Mouse (Mus musculus) mouse trophoblast stem cell (cell line): Measurements from ENCODE around the gene a.
"Not testable (repeated sequence)": the region's sequence is repeated elsewhere in the genome, so short reads cannot be mapped to it uniquely, and the experiment has no call there.

Source experiments
- in situ Hi-C, 2 experiments: fragments of 300-500 bp; cut with MseI, MboI; formaldehyde crosslinking; loops; 2 replicates in 1 of 2; 3 replicates in 1 of 2; pipeline ENCODE4 v1.15.1; 2025

The a gene

DNA sequence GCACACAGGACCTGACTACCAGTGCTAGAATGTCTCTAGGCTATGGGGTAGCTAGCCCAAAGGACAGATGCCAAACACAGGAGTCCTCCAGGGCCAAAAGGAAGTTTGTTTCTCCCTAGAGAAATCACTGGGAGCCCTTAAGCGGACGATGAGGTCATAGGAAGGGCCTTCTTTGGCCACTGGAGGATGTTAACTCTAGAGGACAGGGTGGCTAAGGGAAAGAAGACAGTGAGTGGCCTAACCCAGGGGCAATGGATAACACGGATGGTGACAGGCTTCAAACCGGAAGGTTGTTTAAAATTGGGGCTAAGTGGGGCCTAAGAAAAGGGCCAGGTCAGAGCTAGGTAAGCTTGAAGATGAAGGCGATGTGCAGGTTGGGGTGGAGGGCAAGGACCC, 258.9 kb downstream of the a start:
- in situ Hi-C loops = no loop called here

DNA sequence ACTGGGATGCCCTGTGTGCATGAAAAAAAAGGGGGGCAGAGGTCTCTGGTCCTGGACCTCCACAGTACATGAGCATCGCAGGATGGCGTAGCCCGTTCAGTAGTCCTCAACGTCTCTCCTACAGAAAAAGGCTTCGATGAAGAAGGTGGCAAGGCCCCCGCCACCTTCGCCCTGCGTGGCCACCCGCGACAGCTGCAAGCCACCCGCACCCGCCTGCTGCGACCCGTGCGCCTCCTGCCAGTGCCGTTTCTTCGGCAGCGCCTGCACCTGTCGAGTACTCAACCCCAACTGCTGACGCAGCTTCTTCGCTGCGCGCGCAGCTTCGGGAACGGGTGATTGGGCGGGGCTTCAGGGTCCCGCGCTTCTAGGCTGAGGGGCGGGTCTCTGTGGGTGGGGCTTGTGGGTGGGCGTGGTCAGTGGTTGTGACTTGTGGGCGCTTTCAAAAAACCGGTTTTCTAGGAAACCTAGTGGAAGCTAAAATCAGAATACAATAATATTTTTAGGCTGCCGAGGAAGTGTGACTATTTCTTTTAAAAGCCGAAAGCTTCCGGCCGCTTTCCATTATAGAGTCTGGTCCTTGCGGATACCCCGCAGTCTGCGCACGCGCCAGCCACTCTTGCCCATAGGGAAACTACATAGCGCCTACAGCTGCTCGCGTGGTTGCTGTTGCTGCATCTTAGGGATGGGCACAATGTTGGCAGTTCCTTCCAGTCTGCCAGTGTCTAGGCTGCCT, 259.5 kb downstream of the a start:
- in situ Hi-C loops = no loop called here

DNA sequence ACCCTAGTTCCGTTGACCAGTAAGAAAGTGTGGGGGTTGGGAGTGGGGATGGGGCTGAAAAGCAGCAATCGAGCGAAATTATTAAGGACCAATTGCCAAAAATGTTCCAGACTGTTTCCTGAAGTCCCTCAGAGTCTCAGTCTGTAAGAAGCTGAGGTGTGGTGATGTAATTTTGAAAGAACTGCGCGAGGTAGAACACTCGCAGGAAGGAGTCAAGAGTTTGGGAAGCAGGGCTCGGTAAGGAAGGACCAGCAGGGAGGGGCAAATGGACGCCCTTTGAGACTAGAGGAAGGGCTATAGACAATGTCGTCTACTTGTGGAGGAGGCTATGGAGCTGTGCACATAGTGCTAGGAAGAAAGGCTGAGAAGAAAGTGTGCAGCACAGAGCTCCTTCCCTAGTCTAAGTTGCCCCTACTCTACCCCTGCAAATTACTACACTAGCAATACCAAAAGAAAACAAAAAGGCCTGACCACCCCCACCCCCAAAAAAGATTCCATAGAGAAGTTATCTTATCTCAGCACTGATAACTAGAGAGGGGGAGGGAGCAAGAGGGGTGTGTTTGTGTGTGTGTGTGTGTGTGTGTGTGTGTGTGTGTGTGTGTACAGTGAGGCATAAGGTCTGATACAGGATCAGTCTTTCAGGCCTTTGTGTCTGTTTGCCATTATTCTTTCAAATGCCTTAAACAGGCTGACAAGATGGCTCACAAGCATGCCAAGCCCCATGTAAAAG, 260.6 kb downstream of the a start:
- in situ Hi-C loops = no loop called here

DNA sequence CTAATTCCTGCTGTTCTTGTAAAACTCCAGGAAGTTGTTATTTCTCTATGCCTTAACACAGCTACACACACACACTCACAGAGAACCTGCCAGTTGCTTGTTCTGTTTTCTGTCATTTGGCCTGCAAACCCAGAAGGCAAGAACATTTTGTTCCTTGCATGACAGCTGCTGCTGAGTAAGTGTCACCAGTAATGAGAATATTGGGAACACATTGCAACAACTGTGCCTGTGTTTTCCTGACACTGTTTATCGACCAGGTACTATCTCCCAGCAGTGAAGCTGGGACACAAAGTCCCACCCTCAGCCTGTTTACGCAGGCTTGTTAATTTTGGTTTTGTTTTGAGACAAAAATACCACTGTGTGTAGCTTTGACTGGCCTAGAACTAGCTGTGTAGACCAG, 261.5 kb downstream of the a start:
- in situ Hi-C loops = no loop called here

DNA sequence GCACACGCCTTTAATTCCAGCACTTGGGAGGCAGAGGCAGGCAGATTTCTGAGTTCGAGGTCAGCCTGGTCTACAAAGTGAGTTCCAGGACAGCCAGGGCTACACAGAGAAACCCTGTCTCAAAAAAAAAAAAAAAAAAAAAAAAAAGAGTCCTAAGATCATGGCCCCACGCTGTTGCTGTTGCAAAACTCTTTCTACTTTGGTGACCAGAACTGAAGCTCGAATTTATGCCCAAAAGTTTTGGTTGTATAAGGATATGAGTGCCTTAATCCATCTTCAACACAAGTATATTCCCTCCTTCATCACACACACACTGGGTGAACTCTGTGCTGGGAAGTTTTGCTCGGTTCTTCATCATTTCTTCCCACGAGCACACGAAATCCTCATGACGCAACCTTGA, 262.3 kb downstream of the a start:
- in situ Hi-C loops = not testable (repeated sequence)

DNA sequence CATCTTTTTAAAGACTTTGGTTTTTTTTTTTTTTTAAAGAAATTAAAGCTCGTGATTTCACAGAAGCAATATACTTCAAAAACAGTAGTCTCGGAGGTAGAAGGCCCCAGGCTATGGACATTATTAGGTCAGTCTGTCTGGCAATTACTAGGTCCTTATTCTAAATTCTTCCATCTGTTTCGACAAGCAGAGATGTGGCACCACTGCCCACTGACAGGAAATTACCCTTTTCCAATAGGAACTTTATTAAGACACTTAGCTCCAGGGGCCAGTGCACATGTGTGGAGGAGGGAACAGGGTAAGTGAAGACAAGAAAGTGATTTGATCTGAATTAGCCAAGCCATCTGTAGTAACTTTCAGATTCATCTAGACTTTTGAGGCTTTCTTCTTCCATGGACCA, 263.5 kb downstream of the a start:
- in situ Hi-C loops = no loop called here

DNA sequence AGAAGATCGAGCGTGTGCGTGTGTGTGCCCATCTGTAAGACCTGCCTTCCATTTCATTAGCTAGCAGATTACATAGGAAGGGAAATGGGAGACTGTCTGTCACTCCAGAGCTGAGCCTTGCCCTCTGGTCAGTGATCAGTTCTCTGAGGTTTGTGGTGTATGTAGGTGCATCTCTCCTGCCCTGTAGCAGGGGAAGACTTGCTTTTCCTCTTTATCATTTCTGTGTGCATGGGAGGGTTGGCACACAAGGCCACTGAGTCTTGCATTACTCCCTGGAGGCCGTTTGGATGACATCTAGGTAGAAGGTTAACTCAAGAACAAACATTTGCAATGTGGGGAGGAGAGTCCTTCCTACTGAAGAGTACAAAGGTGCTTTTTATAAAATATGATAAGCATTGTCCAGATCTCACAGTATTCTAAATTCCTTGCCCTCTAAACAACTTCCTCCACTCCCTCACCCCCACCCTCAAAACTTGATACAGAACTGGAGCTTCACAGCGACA, 264.9 kb downstream of the a start:
- in situ Hi-C loops = no loop called here

DNA sequence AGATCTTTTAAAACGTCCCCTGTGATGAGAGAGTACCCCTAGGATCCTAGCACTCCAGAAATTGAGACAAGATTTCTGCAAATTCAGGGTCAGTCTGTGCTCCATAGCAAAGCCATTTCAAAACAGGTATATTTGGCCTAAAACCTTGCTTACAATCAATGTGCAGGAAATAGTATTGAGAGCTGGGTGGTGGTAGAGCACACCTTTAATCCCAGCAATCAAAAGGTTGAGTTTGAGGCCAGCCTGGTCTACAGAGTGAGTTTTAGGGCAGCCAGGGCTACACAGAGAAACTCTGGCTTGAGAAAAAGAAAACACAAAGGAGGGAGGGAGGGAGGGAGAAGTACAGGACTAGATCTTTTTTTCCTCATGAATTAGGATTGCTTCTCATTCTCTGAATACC, 266.2 kb downstream of the a start:
- in situ Hi-C loops = no loop called here

DNA sequence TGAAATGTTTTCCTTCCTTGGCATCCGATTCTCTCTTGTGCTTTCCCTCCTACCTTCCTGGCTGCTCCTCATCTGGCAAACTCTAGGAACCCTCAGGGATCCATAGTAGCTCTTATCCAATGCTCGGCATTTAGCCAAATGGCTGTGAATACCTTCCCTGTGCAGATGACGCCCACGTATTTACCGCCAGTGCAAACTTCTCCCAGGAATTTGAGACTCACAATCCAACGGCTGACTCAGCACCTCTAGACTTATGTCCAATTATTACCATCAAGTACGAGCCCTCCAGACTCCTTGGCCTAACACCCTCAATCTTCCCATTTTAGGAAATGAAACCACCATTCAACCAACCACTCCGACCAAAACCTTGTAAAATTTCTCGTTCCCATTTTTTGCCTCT, 279.8 kb downstream of the a start:
- in situ Hi-C loops = no loop called here

DNA sequence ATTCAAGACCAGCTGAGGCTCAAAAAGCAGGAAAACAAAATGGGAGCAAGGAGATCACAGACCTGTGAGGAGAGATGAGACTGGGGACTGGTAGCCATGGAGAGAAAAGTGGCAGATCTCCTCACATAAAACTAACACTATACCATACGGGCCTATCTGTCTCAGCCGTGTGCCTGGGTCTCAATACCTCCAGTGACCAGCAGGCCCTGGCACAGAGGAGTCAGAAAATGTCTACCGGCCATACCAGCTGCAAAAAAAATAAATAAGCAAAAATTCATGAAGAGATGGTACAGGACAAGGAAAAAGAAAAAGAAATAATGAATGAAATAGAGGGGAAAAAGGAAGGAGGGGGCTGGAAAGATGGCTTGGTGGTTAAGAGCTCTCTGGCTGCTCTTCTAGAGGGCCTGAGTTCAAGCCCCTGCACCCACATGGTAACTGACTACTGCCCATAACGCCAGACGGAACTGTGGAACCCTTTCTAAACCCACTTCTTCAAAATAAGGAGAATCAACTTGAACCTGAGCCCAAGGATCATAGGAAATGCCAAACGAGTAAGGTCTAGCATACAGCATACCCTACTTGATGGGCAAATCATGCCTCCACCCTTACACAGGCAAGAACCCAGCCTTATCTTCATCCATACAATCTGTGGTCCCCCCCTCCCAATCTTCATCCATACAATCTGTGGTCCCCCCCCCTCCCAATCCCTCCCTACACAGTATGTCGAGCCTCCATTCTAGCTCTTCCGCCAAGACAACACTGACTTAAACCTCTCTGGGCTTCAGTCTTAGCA, 281.3 kb downstream of the a start:
- in situ Hi-C loops = no loop called here

DNA sequence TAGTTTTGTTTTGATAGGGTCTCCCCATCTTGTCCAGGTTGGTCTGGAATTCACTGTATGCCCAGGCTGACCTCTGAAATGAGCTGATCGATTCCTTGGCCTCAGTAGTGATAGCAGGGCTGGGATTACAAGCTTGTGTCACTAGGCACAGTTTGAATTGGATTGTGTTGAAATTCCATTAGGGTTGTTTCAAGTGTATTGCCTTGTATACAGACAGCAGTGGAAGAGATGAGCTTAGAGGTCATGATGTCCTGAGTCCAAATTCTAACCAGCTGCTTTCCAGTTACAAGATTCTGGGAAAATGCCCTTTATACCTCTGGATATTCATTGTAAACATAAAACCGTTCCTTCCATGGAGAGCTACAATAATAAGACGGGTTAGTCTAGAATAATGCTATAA, 282.1 kb downstream of the a start:
- in situ Hi-C loops = no loop called here

DNA sequence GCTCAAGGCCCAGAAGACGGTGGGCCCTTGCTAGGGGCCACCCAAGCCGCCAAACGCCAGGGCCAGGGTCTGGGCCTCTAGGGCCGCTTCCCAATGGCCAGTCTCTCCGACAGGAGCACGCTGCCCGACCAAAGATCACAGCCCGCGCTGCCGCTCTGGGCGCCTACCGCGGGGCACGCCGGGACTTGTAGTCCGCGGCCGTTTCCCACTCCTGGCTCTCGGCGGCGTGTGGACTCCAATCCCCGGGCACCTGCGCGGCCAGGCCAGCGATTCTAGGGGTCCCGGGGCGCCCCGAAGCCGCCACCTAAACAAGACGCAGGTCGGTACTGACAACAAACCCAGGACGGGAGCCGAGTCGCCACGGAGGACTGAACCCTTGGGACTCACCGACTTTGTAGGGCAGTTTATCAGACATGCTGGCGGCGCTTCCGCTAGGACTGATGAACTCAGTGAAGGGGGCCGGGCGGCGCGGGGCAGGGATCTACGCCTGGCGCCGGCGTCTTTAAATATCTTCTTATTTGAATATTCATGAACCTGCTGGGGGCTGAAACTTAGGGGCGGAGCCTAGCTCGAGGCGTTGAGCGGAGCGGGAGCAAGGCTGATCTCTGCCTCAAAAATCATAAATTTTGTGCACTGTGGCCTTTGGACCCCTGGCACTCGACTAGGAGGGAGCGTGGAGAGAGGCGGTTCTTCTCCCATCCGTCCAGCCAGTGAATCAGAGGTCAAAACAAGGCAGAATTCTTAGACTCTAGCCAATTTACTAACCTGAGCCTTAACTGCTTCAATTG, 283.0 kb downstream of the a start, which contains the start of gene Ahcy:
TSS of gene Ahcy (minus strand) at position 520 of the 788 bp plus-strand sequence.
- in situ Hi-C loops = no loop called here

DNA sequence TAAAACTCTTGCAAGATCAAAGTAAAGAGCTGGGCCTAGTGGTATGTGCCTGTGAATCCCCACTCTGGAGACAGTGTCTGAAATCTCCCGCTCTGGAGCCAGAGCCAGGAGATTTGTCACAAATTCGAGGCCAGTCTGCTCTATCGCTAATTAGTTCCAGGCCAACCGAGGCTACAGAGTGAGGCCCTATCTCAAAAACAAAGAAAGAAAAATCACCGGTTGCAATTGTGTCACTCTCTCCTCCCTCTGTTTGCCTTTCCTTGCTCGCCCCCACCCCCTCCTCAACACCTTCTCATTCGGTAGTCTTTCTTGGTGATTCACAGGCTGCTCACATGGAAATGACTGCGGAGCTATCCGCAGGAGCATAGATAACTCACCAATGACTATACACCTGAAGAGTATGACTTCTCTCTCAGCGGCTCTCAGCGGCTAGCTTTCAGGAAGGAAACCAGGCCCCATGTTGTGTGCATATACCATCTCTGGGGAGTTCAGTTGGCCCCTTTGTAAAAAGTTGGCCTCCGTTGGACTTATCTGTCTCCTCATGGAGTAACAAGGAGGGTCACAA, 283.6 kb downstream of the a start:
- in situ Hi-C loops = no loop called here

DNA sequence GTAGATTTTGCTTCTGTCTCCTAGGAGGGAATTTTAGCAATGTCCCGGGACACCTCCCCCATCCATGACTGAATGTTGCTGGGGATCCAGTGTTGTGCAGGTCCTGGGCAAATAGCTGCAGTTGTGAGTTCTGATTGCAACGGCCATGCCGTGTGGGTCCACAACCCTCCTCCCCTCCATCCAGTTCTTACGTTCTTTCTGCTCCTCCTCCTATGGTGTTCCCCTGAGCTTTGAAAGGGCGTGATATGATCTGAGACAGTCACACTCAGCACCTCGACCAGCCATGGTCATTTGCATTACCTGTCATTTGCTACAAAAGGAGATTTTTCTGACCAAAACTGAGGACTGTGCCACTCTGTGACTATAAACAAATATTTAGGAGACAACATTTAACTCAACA, 284.4 kb downstream of the a start:
- in situ Hi-C loops = no loop called here

DNA sequence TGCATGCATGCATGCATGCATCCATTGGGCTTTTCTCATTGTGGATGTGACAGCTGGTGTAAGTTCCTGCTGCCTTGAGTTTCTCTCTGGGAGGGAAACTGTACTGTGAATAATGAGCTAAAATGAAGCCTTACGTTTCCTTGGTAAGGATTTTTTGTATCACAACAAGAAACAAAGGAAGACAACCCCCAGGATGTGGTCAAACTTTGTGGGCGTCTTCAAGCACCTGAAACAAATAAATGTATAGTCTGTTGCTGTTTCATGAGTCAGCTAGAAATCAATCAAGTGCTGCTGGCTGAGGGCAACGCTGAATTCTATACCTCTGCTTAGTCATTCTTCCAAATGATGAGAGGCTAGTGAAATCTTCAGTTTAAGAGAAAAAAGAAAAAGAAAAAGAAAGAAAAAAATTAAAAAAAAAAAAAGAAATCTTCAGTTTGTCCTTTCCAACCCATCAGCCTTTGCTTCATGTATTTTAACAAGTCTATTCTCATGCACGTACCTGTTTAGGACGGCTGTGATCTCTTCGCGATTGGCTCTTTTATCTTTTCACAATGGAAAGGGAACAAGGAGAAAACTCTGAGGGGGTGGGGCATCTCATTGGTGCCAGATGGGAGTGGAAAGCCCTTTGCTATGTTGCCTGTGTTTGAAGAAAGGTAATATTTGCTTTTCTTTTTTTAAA, 288.4 kb downstream of the a start:
- in situ Hi-C loops = loop anchor here in 1 of 2 experiments (10.0 kb wide), 1 partner anchor 95 kb away; no protein-coding TSS in a partner anchor

DNA sequence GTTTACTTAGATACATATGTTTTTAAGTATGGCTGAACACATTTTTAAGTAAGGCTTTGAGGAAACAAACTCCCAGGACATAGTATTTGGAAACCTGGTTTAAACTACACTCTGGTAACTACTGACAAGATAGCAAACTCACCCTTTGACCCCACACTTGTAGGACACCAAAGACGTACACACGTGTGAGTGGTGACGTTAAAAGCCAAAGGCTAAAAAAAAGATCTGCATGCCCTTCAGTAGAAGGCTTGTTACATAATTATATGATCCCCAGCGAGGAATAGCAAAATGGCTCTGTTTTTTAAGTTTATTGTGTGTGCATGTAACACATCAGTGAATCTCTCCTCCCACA, 289.0 kb downstream of the a start:
- in situ Hi-C loops = loop anchor here in 1 of 2 experiments (10.0 kb wide), 1 partner anchor 95 kb away; no protein-coding TSS in a partner anchor

DNA sequence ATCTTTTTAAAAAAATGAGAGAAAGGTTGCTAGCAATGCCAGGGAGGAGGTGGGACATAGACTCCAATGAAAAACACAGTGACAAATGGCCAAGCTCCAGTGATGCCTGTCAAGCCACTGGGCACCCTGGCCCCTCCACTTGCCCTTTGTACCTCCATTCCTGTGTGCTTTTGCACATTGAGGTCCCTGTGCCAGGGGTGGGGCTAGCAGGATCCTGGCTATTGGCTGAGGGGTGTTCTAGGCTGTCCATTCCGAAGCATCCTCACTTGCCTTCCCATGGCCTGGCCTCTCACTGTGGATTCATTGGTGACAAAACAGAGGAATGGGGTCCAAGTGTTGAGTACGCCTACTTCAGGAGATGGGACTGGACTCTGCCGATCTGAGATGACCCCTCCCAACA, 289.9 kb downstream of the a start:
- in situ Hi-C loops = loop anchor here in 1 of 2 experiments (10.0 kb wide), 1 partner anchor 94 kb away; no protein-coding TSS in a partner anchor

DNA sequence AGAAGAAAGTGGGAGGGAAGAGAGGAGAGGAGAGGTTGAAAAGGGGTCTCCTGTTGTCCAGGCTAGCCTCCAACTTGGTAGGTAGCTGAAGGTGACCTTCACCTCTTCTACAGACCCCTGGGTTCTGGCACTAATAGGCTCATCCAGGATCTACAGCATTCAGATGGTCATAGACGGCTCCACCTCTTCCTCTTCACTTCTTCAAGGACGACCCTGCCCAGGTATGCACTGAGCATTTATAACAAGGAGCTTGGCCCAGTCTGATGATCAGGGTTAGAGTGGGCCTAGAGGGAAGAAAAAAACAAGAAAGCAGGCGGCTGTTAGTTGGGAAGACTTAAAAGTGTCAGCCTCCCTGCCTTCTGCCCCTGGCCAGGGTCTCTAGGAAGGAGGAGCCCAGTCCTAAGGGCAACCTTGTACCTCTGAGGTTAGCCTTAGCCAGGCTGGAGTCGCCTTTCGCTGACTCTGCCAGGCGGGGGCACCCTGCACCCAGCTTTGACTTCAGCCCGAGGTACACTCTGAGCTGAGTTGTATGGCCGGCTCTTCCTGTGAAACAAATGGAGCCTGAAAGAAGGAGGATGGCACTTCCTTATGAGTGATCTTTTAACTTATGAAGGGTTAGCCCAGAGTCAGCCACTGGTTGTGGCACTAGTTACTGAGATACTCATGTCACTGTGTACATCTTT, 291.1 kb downstream of the a start:
- in situ Hi-C loops = loop anchor here in 1 of 2 experiments (10.0 kb wide), 1 partner anchor 93 kb away; no protein-coding TSS in a partner anchor

DNA sequence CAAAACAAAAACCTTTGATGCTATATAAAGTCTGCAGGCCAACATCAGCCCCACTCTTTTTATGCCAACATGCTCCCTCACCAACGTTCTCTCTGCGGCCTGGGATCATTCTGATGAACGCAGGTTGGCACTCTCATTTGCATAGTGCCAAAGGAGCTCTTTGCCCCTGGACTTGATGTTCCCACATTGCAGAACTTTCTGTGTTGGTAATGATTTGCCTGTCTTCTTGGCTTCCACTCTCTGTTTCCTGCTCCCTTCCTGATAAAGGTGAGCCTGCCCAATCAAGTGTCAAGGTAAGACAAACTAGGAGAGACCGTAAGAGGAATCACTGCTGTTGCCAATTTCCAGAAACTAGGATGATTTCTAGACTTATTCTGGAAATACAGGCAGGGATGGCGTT, 293.3 kb downstream of the a start:
- in situ Hi-C loops = loop anchor here in 1 of 2 experiments (10.0 kb wide), 1 partner anchor 90 kb away; no protein-coding TSS in a partner anchor

DNA sequence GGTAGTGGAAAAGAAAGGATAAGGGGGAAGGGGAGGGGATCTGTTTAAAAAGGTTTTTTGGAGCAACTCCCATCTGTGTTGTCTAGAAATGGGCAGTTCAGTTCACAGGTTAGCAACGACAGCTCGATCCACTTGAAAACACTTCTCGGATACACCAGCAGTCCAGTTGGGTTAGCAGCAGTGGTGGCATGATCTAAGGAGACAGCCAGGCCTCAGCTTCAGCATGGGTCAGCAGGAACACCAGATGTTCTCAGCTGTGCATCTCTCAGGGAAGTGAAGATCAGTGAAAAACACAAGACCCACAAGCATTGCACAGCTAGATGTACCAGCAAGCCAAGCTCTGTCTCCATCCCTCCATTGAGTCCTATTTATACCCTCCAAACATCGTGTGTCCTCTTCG, 295.1 kb downstream of the a start:
- in situ Hi-C loops = loop anchor here (5.0 to 10.0 kb wide), 2 partner anchors 86 to 88 kb away; no protein-coding TSS in a partner anchor
